Mouse (Mus musculus): ENCODE data around the gene Atp1b1. TPM values are rescaled to one million over a fixed set of nuclear protein-coding genes. Genes with fewer than 3 reads are reported as not detected.

Atp1b1 gene
- total RNA-seq, 2 experiments from 2014 or later: 147 to 159 TPM

DNA sequence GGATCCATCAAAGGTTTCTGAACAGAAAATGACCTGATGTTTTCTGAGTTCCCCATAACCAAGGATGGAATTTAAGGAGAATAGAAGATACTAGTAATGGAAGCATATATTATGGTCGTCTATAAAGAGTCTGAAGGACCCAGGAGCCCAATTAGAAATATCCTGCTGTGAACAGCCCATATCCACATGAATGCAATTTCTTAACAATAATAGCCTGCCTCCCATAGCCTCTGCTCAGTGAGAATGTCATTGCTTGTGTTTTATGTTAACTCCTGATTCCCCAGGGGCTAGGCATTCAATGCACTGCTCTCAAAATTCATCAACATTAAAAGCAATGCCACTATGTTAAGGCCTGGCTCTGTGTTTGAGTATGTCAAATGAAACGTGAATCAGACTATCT is 49.5 kb downstream of the Atp1b1 start:
- intact Hi-C loops (cut with DNase I; ENCODE audit: low total_unique reads): no loop called here
- no peak for DNase-seq

GRCm38 (mm10) chr1:164406506-164406905 is 51.6 kb downstream of the Atp1b1 start:
- intact Hi-C loops (cut with DNase I; ENCODE audit: low total_unique reads): no loop called here
- no peak for DNase-seq

DNA sequence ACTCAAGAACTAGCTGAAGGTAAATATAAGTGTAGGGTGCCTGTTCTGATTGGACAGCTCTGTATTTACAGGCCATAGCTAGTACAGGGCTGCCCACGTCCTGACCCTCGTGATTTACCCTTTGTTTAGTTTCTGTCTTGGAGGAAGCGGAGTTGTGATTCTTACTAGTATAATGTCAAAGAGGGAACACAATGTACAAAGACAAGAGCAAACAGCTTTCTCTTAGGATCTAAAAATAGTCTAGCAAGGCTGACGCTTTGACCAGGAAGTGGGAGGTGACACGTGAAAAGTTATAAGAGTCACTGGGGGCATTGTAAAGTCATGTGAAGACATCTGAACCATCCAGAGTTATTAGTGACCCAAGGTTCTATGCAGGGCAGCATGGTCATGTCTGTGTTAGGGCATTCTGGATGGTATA is 52.8 kb downstream of the Atp1b1 start:
- DNase-seq: no peak

DNA sequence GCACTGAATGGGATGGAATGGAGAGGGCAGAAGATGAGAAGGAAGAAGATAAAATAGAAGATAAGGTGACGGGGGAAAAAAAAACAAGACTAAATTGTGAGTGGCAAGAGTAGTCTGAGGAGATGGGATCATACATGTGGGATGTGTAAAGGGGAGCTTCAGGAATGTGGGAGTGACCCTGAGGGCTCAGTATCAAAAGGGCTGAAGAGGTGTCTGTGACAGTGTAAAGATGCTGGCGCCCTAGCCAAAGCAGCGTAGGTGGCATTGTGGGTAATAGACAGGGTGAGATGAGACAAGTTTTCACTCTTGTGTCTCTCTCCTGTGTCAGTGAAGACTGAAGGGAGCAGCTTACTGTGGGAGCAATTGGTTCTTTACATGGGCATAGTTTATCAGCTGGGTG is 58.6 kb downstream of the Atp1b1 start:
- intact Hi-C loops (cut with DNase I; ENCODE audit: low total_unique reads): no loop called here
- no peak for DNase-seq

More for the DNA sequence above, 52.8 kb downstream of the Atp1b1 start:
- intact Hi-C loops (cut with DNase I; ENCODE audit: low total_unique reads): no loop called here

DNA sequence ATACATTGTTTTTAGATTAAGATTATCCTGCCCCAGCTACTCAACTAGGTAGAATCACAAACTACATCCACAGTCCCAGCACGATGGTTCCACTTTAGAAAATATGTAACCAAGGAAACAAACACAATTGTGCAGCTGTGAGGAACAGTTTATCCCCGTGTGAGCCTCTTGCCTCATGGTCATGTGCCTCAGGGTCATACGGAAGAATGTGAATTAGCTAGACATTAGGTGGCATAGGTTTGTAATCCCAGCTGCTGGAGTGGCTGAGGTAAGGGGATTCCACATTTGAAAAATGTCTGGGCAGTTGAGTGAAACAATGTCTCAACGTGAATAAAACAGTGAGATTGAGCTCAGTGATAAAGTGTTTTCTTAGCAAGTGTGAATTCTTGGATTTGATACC is 60.5 kb downstream of the Atp1b1 start:
- no peak for DNase-seq
- intact Hi-C loops (cut with DNase I; ENCODE audit: low total_unique reads): no loop called here

GRCm38 (mm10) chr1:164395131-164395780 is 62.9 kb downstream of the Atp1b1 start:
- intact Hi-C loops (cut with DNase I; ENCODE audit: low total_unique reads): no loop called here

GRCm38 (mm10) chr1:164392176-164392575 is 66.0 kb downstream of the Atp1b1 start:
- intact Hi-C loops (cut with DNase I; ENCODE audit: low total_unique reads): no loop called here
- DNase-seq: no peak

More at GRCm38 (mm10) chr1:164395131-164395780, 62.9 kb downstream of the Atp1b1 start:
- no peak for DNase-seq

- intact Hi-C loops (cut with DNase I; ENCODE audit: low total_unique reads): no loop called here
- no peak for DNase-seq
Measured at GRCm38 (mm10) chr1:164389743-164390142, 68.4 kb downstream of the Atp1b1 start.

Other genes starting within 250 kb of the Atp1b1 start
- 1 to 10 TPM; 1.8 to 2.6 TPM for gene Slc19a2, start 209.3 kb downstream of the Atp1b1 start, total RNA-seq (2021)
- gene Ccdc181, start 182.8 kb downstream of the Atp1b1 start, total RNA-seq (2021): 1 to 10 TPM; 5.5 to 5.7 TPM
- gene Nme7, start 154.2 kb downstream of the Atp1b1 start, total RNA-seq (2021): 1 to 10 TPM; 3.0 to 3.1 TPM
- gene Blzf1, start 150.9 kb downstream of the Atp1b1 start, total RNA-seq (2021): 10 to 100 TPM; 22.7 to 23.8 TPM

Data from gastrocnemius, postnatal 14 days (tissue).